Mouse (Mus musculus): ENCODE results near the gene Agbl1. TPM values are rescaled to one million over a fixed set of nuclear protein-coding genes. Genes with fewer than 3 reads are reported as not detected.

Agbl1 gene
- not detected for polyA plus RNA-seq (2012; fragmentation: generic; extraction: Trizol)

GRCm38 (mm10) chr7:76229311-76229937 is at the start of gene Agbl1:
Agbl1 (plus strand) TSS chr7:76229887.

